In the genomic region with DNA sequence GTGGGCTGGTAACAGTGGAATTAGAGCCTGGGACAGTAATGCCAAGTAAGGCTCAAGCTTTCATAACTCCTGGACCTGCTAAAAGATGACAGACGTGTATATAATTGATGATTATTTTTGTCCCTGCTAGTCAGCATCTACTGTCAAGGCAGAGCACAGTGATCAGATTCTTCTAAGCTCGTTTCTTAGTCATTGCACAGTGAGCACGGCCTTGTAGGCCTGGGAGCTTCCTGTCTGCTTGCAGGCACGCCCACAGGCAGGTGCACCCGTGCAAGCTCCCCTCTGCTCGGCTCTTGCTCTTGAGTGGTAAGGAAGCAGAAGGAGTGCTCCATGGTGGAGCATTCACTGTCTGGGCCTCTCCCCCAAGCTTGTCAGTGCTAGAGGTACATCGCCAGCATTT, we compare ENCODE assay signal across 8 mouse cellular contexts. TPM values are rescaled to one million over a fixed set of nuclear protein-coding genes. Genes with fewer than 3 reads are reported as not detected.
DNase-seq lines count a peak whose midpoint lies in the region; ATAC-seq and TF ChIP-seq lines count a peak whose summit lies in the region.

No protein-coding gene starts in this region.

- no peak for DNase-seq in embryonic facial prominence, embryonic 10.5 days (ENCODE audit: low spot score)
- DNase-seq in B cell, adult 2 months: peak; percentile 42
- DNase-seq in forebrain, postnatal 0 days: no peak
- DNase-seq in embryo, embryonic 10 days (ENCODE audit: low spot score): no peak
- no peak for DNase-seq in urinary bladder, postnatal 14 days (ENCODE audit: low spot score)
- DNase-seq in lung, postnatal 0 days (ENCODE audit: low spot score): no peak

- ATAC-seq in embryonic facial prominence, embryonic 12.5 days (ENCODE audit: insufficient number of reproducible peaks, insufficient read depth, low FRiP score, low TSS enrichment): no peak; the same call in 1 of the 2 replicates
- no peak for ATAC-seq in forebrain, postnatal 0 days
- ATAC-seq in lung, postnatal 0 days: no peak

- H3K27me3 ChIP-seq in embryonic facial prominence, embryonic 12.5 days: no peaks in the 10 kb centered on the region
- H3K27me3 ChIP-seq in embryonic facial prominence, embryonic 10.5 days (replicated peaks; ENCODE audit: low read depth, poor library complexity, severe bottlenecking): no peaks in the 10 kb centered on the region
- no peaks in the 10 kb centered on the region for H3K27me3 ChIP-seq in forebrain, postnatal 0 days (ENCODE audit: insufficient read depth, low read length)
- H3K27me3 ChIP-seq in lung, postnatal 0 days (replicated peaks; ENCODE audit: insufficient read depth, low read length): no peaks in the 10 kb centered on the region

- peaks cover 28% of the 10 kb centered on the region for H3K4me1 ChIP-seq in embryonic facial prominence, embryonic 12.5 days
- peaks cover 39% of the 10 kb centered on the region for H3K4me1 ChIP-seq in embryonic facial prominence, embryonic 10.5 days
- peaks cover 21% of the 10 kb centered on the region; the same call in 1 of the 2 replicates for H3K4me1 ChIP-seq in forebrain, postnatal 0 days (ENCODE audit: insufficient read depth)
- peaks cover 36% of the 10 kb centered on the region for H3K4me1 ChIP-seq in olfactory bulb, adult 2 months (ENCODE audit: control insufficient read depth, insufficient read depth, low read length)
- H3K4me1 ChIP-seq in lung, postnatal 0 days (ENCODE audit: insufficient read depth, low read depth, low read length): peaks cover 3% of the 10 kb centered on the region; the same call in 1 of the 2 replicates

- H3K9me3 ChIP-seq in embryonic facial prominence, embryonic 12.5 days: no peaks in the 10 kb centered on the region
- no peaks in the 10 kb centered on the region for H3K9me3 ChIP-seq in embryonic facial prominence, embryonic 10.5 days
- H3K9me3 ChIP-seq in forebrain, postnatal 0 days (ENCODE audit: low read length): no peaks in the 10 kb centered on the region
- no peaks in the 10 kb centered on the region for H3K9me3 ChIP-seq in lung, postnatal 0 days (ENCODE audit: low read length)

- TF ChIP-seq CTCF in forebrain, postnatal 0 days (IDR thresholded peaks at IDR 0.05; ENCODE audit: low read depth): no peak
- TF ChIP-seq CTCF in olfactory bulb, adult 2 months (IDR thresholded peaks at IDR 0.05; ENCODE audit: insufficient read depth, low read depth, low read length): no peak
- no peak for TF ChIP-seq CTCF in lung, postnatal 0 days (IDR thresholded peaks at IDR 0.05)

- TF ChIP-seq EP300 in lung, postnatal 0 days (IDR thresholded peaks at IDR 0.05): no peak

- H3K4me2 ChIP-seq in embryonic facial prominence, embryonic 12.5 days (replicated peaks): no peak overlapping the region
- no peak overlapping the region for H3K4me2 ChIP-seq in forebrain, postnatal 0 days (ENCODE audit: low read depth)
- no peak overlapping the region for H3K4me2 ChIP-seq in lung, postnatal 0 days (replicated peaks; ENCODE audit: low read depth, low read length)

- H3K27ac ChIP-seq in embryonic facial prominence, embryonic 12.5 days: peak overlapping the region; percentile 3; the same call in 1 of the 2 replicates
- H3K27ac ChIP-seq in embryonic facial prominence, embryonic 10.5 days (replicated peaks): no peak overlapping the region
- H3K27ac ChIP-seq in forebrain, postnatal 0 days (ENCODE audit: low read depth, low read length): peak overlapping the region; percentile 9; the same call in 1 of the 2 replicates
- H3K27ac ChIP-seq in olfactory bulb, adult 2 months (ENCODE audit: insufficient read depth, low read depth, low read length): peak overlapping the region; percentile 53
- H3K27ac ChIP-seq in lung, postnatal 0 days (ENCODE audit: low read length): no peak overlapping the region

- 77% methylated on average over 7 of the region's 7 CpGs for WGBS in embryonic facial prominence, embryonic 12.5 days
- 81% methylated on average over 7 of the region's 7 CpGs for WGBS in embryonic facial prominence, embryonic 10.5 days
- WGBS in forebrain, postnatal 0 days: 67% methylated on average over 7 of the region's 7 CpGs
- WGBS in olfactory bulb, adult 2 months: 45% methylated on average over 7 of the region's 7 CpGs
- WGBS in lung, postnatal 0 days: 59% methylated on average over 7 of the region's 7 CpGs

- no peak overlapping the region for H3K4me3 ChIP-seq in embryonic facial prominence, embryonic 12.5 days
- H3K4me3 ChIP-seq in embryonic facial prominence, embryonic 10.5 days: no peak overlapping the region
- no peak overlapping the region for H3K4me3 ChIP-seq in forebrain, postnatal 0 days (ENCODE audit: low read depth, low read length)
- H3K4me3 ChIP-seq in olfactory bulb, adult 2 months (ENCODE audit: insufficient read depth, low read depth, low read length): no peak overlapping the region
- H3K4me3 ChIP-seq in lung, postnatal 0 days (ENCODE audit: low read depth, low read length): no peak overlapping the region

- H3K9ac ChIP-seq in embryonic facial prominence, embryonic 12.5 days: no peak overlapping the region
- no peak overlapping the region for H3K9ac ChIP-seq in forebrain, postnatal 0 days
- H3K9ac ChIP-seq in lung, postnatal 0 days (replicated peaks; ENCODE audit: low read depth): no peak overlapping the region

- H3K36me3 ChIP-seq in embryonic facial prominence, embryonic 12.5 days: no peaks in the 10 kb centered on the region
- peaks cover 4% of the 10 kb centered on the region; the same call in 1 of the 2 replicates for H3K36me3 ChIP-seq in embryonic facial prominence, embryonic 10.5 days (replicated peaks)
- H3K36me3 ChIP-seq in forebrain, postnatal 0 days (ENCODE audit: insufficient read depth): no peaks in the 10 kb centered on the region
- H3K36me3 ChIP-seq in lung, postnatal 0 days (ENCODE audit: insufficient read depth, low read length): no peaks in the 10 kb centered on the region

- no peak for TF ChIP-seq POLR2A in olfactory bulb, adult 2 months (IDR thresholded peaks at IDR 0.05; ENCODE audit: insufficient read depth, low read depth, low read length)

RNA-seq across cellular contexts. Expression of a gene that starts 25.2 kb away (rescaled TPM):
- polyA plus RNA-seq in embryonic facial prominence, embryonic 12.5 days (2016; fragmentation: Nextera tagmentation; extraction: Ambion mirVana): 125 TPM in 2 replicates
- 104 and 109 TPM in 2 replicates for polyA plus RNA-seq in embryonic facial prominence, embryonic 10.5 days (2016; fragmentation: Nextera tagmentation; extraction: Ambion mirVana)
- total RNA-seq in forebrain, postnatal 0 days (2014; rRNA removed): 98.6 and 115 TPM in 2 replicates
- 109 and 117 TPM in 2 replicates for polyA plus RNA-seq in forebrain, postnatal 0 days (2015; fragmentation: Nextera tagmentation; extraction: Ambion mirVana)
- not detected in 2 replicates for polyA plus RNA-seq in olfactory bulb, adult 2 months (2012; ENCODE audit: insufficient read depth, insufficient read length, low replicate concordance, missing spikeins)
- polyA plus RNA-seq in lung, postnatal 0 days (2015; fragmentation: Nextera tagmentation; extraction: Ambion mirVana): 105 and 117 TPM in 2 replicates

RNA-seq across cellular contexts. Expression of a gene that starts 25.6 kb away (rescaled TPM):
- polyA plus RNA-seq in embryonic facial prominence, embryonic 12.5 days (2016; fragmentation: Nextera tagmentation; extraction: Ambion mirVana): 41.8 and 41.9 TPM in 2 replicates
- polyA plus RNA-seq in embryonic facial prominence, embryonic 10.5 days (2016; fragmentation: Nextera tagmentation; extraction: Ambion mirVana): 35.8 and 41.8 TPM in 2 replicates
- total RNA-seq in forebrain, postnatal 0 days (2014; rRNA removed): 20.0 and 24.3 TPM in 2 replicates
- 43.8 and 50.5 TPM in 2 replicates for polyA plus RNA-seq in forebrain, postnatal 0 days (2015; fragmentation: Nextera tagmentation; extraction: Ambion mirVana)
- polyA plus RNA-seq in olfactory bulb, adult 2 months (2012; ENCODE audit: insufficient read depth, insufficient read length, low replicate concordance, missing spikeins): not detected in 2 replicates
- 47.2 and 50.0 TPM in 2 replicates for polyA plus RNA-seq in lung, postnatal 0 days (2015; fragmentation: Nextera tagmentation; extraction: Ambion mirVana)

Comparison
In these comparisons a context has a peak if more than half of its experiments do, and no peak if none do; other contexts are left out.
1. H3K27ac ChIP-seq: peak in embryonic facial prominence, embryonic 12.5 days (single experiment), forebrain, postnatal 0 days (single experiment) and olfactory bulb, adult 2 months (single experiment); none in embryonic facial prominence, embryonic 10.5 days (single experiment) and lung, postnatal 0 days (single experiment).
2. DNase-seq: peak in B cell, adult 2 months (2 of 2); none in embryonic facial prominence, embryonic 10.5 days (single experiment), forebrain, postnatal 0 days (single experiment), embryo, embryonic 10 days (single experiment), urinary bladder, postnatal 14 days (single experiment) and lung, postnatal 0 days (single experiment).
3. RNA of a gene that starts 25.6 kb away (polyA plus RNA-seq): 43.8 to 50.5 TPM in forebrain, postnatal 0 days, 47.2 to 50.0 TPM in lung, postnatal 0 days, 41.8 to 41.9 TPM in embryonic facial prominence, embryonic 12.5 days and 35.8 to 41.8 TPM in embryonic facial prominence, embryonic 10.5 days; not detected in olfactory bulb, adult 2 months; every median in the first group is over 10 times any median in the second.